Mouse (Mus musculus) E14TG2a.4 (cell line): Measurements from ENCODE around the gene Ciita.

Source experiments
- CTCF ChIP-seq: conservative IDR thresholded peaks from 2 replicates; pipeline ENCODE4 v1.5.1; 2014; ENCODE audit warnings: low read length
- NANOG ChIP-seq: IDR thresholded peaks from 2 replicates; pipeline ENCODE4 v1.6.1; 2014; ENCODE audit warnings: borderline replicate concordance, low read length, mixed read lengths

GRCm38 (mm10) chr16:10475919-10476318, 3.9 kb upstream of the Ciita start:
- TF ChIP-seq CTCF = no peak
- no peak for TF ChIP-seq NANOG
